Mouse (Mus musculus): ENCODE data around the gene Msl2. TPM values are rescaled to one million over a fixed set of nuclear protein-coding genes. Genes with fewer than 3 reads are reported as not detected.
A peak's percentile ranks its signal among the peaks of the same experiment; 100 is the strongest.

Gene Msl2
- polyA plus RNA-seq, 1 experiment, result 8.6 TPM

GRCm38 (mm10) chr9:101073041-101073986, 587 bp upstream of the Msl2 start:
- Histone ChIP-seq H3ac (ENCODE audit: control insufficient read depth, insufficient read length) (peak overlapping the region; percentile 98), H3K36me3 (ENCODE audit: control insufficient read depth, insufficient read depth) (no peaks in the 10 kb centered on the region), H3K27me3 (ENCODE audit: control insufficient read depth, insufficient read depth, insufficient read length) (no peaks in the 10 kb centered on the region), H3K79me2 (ENCODE audit: control insufficient read depth, insufficient read depth) (peaks cover 36% of the 10 kb centered on the region), H3K4me2 (ENCODE audit: low read depth) (peak overlapping the region; percentile 86), H3K4me3 (peak overlapping the region; percentile 100)
- TF ChIP-seq MYOD1 (IDR thresholded peaks at IDR 0.05; ENCODE audit: control insufficient read depth in 1 of 3, insufficient read length in 2 of 3, low read depth in 2 of 3), result no peak
- TF ChIP-seq TCF12 (IDR thresholded peaks at IDR 0.05; ENCODE audit: insufficient read depth, poor library complexity, severe bottlenecking), result no peak
- peak; percentile 13 for TF ChIP-seq USF1 (IDR thresholded peaks at IDR 0.05; ENCODE audit: low read depth)
- peak; percentile 87 for TF ChIP-seq POLR2AphosphoS2 (IDR thresholded peaks at IDR 0.05; ENCODE audit: insufficient read length, low read depth)
- TF ChIP-seq E2F4 (IDR thresholded peaks at IDR 0.05; ENCODE audit: insufficient read depth), result no peak
- peak; percentile 25 for TF ChIP-seq REST (IDR thresholded peaks at IDR 0.05; ENCODE audit: insufficient read depth, insufficient read length)
- no peak for TF ChIP-seq SRF (IDR thresholded peaks at IDR 0.05; ENCODE audit: control insufficient read depth, insufficient read length, low read depth)
- peak; percentile 91 for TF ChIP-seq POLR2A (IDR thresholded peaks at IDR 0.05; ENCODE audit: insufficient read length, low read depth)
- TF ChIP-seq MYOG (IDR thresholded peaks at IDR 0.05; ENCODE audit: control insufficient read depth in 1 of 3, insufficient read depth in 1 of 3, insufficient read length in 2 of 3, low read depth in 2 of 3), result peak in 1 of 3 experiments; percentile 29

- Histone ChIP-seq H3ac (ENCODE audit: control insufficient read depth, insufficient read length) (peak overlapping the region; percentile 98), H3K4me2 (ENCODE audit: low read depth) (peak overlapping the region; percentile 91), H3K36me3 (ENCODE audit: control insufficient read depth, insufficient read depth) (no peaks in the 10 kb centered on the region), H3K27me3 (ENCODE audit: control insufficient read depth, insufficient read depth, insufficient read length) (no peaks in the 10 kb centered on the region), H3K4me3 (peak overlapping the region; percentile 100), H3K79me2 (ENCODE audit: control insufficient read depth, insufficient read depth) (peaks cover 48% of the 10 kb centered on the region)
- TF ChIP-seq TCF12 (IDR thresholded peaks at IDR 0.05; ENCODE audit: insufficient read depth, poor library complexity, severe bottlenecking), result no peak
- TF ChIP-seq REST (IDR thresholded peaks at IDR 0.05; ENCODE audit: insufficient read depth, insufficient read length), result no peak
- TF ChIP-seq POLR2A (IDR thresholded peaks at IDR 0.05; ENCODE audit: insufficient read length, low read depth), result peak; percentile 62
- TF ChIP-seq CEBPB (IDR thresholded peaks at IDR 0.05; ENCODE audit: insufficient read depth, poor library complexity, severe bottlenecking), result no peak
- TF ChIP-seq TCF3 (IDR thresholded peaks at IDR 0.05; ENCODE audit: insufficient read length, low read depth), result no peak
- no peak for TF ChIP-seq SRF (IDR thresholded peaks at IDR 0.05; ENCODE audit: control insufficient read depth, insufficient read length, low read depth)
- TF ChIP-seq MAX (IDR thresholded peaks at IDR 0.05; ENCODE audit: low read depth), result no peak
- peak; percentile 64 for TF ChIP-seq POLR2AphosphoS2 (IDR thresholded peaks at IDR 0.05; ENCODE audit: insufficient read length, low read depth)
Observed at GRCm38 (mm10) chr9:101074332-101075021, 576 bp downstream of the Msl2 start.

- Histone ChIP-seq H3ac (ENCODE audit: control insufficient read depth, insufficient read length) (peak overlapping the region; percentile 98), H3K4me3 (peak overlapping the region; percentile 100), H3K4me2 (ENCODE audit: low read depth) (peak overlapping the region; percentile 91), H3K79me2 (ENCODE audit: control insufficient read depth, insufficient read depth) (peaks cover 54% of the 10 kb centered on the region), H3K27me3 (ENCODE audit: control insufficient read depth, insufficient read depth, insufficient read length) (no peaks in the 10 kb centered on the region), H3K36me3 (ENCODE audit: control insufficient read depth, insufficient read depth) (no peaks in the 10 kb centered on the region)
- TF ChIP-seq POLR2AphosphoS2 (IDR thresholded peaks at IDR 0.05; ENCODE audit: insufficient read length, low read depth) (no peak), TCF12 (IDR thresholded peaks at IDR 0.05; ENCODE audit: insufficient read depth, poor library complexity, severe bottlenecking) (no peak), MYOD1 (IDR thresholded peaks at IDR 0.05; ENCODE audit: control insufficient read depth in 1 of 3, insufficient read length in 2 of 3, low read depth in 2 of 3) (no peak), MAX (IDR thresholded peaks at IDR 0.05; ENCODE audit: low read depth) (no peak), REST (IDR thresholded peaks at IDR 0.05; ENCODE audit: insufficient read depth, insufficient read length) (no peak), POLR2A (IDR thresholded peaks at IDR 0.05; ENCODE audit: insufficient read length, low read depth) (no peak)
Observed at GRCm38 (mm10) chr9:101075091-101075581, 1.2 kb downstream of the Msl2 start.

- peak overlapping the region; percentile 98 for H3ac ChIP-seq (ENCODE audit: control insufficient read depth, insufficient read length)
- peak overlapping the region; percentile 100 for H3K4me3 ChIP-seq
- peaks cover 60% of the 10 kb centered on the region for H3K79me2 ChIP-seq (ENCODE audit: control insufficient read depth, insufficient read depth)
- H3K4me2 ChIP-seq (ENCODE audit: low read depth), result peak overlapping the region; percentile 91
- no peaks in the 10 kb centered on the region for H3K27me3 ChIP-seq (ENCODE audit: control insufficient read depth, insufficient read depth, insufficient read length)
- H3K36me3 ChIP-seq (ENCODE audit: control insufficient read depth, insufficient read depth), result no peaks in the 10 kb centered on the region
- TF ChIP-seq TCF3 (IDR thresholded peaks at IDR 0.05; ENCODE audit: insufficient read length, low read depth) (no peak), SRF (IDR thresholded peaks at IDR 0.05; ENCODE audit: control insufficient read depth, insufficient read length, low read depth) (no peak), TCF12 (IDR thresholded peaks at IDR 0.05; ENCODE audit: insufficient read depth, poor library complexity, severe bottlenecking) (no peak), MYOG (IDR thresholded peaks at IDR 0.05; ENCODE audit: control insufficient read depth in 1 of 3, insufficient read depth in 1 of 3, insufficient read length in 2 of 3, low read depth in 2 of 3) (no peak), POLR2A (IDR thresholded peaks at IDR 0.05; ENCODE audit: insufficient read length, low read depth) (no peak), REST (IDR thresholded peaks at IDR 0.05; ENCODE audit: insufficient read depth, insufficient read length) (no peak)
Observed at GRCm38 (mm10) chr9:101075694-101076093, 1.8 kb downstream of the Msl2 start.

Data from myocyte (in vitro differentiated cells).